Mouse (Mus musculus): ENCODE measurements at regions not wholly inside any gene's neighbourhood (a gene's known extent, or its start where the extent isn't known, plus 50 kb on each side); places are given as distances from the start of the nearest gene placed in this dataset.

DNA sequence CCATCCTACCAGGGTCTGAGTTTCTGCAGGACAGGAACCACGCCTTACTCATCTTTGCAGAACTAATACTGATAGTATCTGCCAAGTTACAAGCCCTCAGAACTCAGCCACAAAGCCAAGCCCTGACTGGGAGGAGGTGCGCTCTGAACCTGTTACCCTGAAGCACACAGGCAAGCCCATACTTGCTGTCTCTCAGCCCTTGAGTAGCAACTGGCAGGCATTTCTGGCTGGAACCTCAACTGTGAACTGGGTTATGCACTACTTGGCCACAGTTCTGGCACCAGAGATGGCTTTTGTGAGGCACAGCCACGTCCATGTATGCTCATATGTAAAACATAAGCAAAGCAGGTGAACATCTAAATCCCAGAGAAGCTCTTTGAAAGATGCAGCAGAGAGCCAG is 179.7 kb upstream of the Nfe2l3 start:
- no peak for DNase-seq

DNA sequence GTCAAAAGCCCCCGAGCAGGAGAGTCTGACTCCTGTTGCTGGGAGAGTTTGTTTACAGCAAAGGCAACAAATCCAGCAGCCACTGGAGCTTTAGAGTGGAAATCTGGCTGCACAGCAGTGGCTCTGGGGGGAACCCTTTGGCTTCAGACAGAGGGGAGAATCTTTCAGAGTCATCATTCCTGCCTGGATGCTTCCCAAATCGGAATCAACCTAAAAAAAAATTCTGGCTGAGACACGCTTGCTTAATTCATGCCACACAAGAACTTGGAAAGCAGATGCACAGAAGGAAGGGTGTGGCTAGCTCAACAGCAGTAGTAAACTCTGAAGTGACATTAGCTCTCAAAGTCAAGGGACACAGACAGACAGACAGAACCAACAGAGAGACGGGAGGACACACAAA is 175.8 kb upstream of the Nfe2l3 start:
- DNase-seq: no peak

DNA sequence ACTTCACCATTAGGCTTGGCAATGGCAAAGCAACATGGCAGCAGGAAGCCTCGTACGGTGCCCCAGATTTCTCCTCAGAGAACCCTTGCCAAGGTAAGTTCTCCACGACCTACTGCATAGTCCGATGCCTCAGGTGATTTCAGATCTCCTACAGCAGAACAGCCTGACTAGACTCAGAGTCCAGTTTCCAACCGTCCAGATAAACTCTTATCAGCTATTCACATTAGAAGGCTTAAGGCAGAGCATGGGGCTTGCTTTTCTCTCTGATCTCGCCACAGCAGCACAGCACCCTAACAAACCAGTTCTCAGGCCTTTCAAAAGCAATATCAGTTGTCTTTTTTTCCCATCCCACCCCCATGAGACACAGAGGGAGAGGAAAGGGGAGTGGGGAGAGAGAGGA is 174.9 kb upstream of the Nfe2l3 start:
- no peak for DNase-seq

DNA sequence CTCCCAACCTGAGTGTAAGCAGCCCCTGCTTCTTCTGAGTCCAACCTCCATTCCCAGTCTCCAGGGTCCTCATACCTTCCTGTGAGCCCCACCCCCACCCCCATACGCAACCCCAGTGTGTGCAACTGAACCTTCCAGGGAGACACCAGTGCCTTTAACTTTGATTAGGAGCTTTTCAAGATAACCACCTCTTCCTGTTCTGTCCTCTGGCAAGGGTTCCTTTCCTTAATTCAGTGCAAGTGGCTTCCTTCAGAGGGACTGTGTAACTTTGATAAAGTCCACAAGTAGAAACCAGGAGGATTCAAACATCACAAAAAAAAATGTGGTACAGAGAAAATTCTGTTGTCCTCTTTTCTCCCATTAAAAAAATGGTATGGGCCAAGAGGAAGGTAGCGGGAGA is 174.2 kb upstream of the Nfe2l3 start:
- DNase-seq: no peak

GRCm38 (mm10) chr6:51263595-51263994 is 168.9 kb upstream of the Nfe2l3 start:
- DNase-seq: no peak

DNA sequence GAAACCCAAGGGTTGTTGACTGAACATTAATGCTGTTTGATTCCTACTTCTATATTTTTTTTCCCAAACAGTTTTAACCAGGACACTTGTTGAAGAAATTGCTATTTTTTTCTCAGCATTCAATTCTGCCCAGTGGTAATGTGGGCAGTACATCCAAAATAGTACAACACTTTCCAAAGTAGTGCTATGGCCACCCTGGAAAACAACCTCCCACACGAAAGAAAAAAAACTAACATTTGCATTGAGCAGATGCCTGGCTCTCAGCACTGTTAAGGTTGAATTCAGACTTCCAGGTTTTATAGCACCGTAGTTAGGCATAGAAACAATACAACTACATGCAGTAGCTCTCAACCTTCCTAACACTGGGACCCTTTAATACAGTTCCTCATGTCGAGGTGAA is 167.1 kb upstream of the Nfe2l3 start:
- DNase-seq: no peak

DNA sequence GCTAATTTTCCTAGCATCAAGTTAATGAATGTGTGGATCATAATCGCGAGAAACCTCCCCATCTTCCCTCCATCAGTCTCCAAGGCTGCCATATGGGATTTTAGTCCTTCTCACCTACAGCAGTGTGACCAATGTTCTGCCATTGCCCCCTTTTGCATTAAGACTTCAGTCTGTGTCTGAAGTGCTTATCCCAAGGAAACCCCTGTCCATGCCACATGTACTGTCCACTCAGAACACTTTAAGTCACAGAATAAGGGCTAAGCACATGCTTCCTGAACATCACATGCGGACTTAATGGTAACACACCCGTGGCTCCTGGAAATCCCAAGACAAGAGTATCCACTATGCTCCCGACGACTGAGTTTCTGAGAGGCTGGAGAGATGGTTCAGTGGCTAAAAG is 165.7 kb upstream of the Nfe2l3 start:
- no peak for DNase-seq

DNA sequence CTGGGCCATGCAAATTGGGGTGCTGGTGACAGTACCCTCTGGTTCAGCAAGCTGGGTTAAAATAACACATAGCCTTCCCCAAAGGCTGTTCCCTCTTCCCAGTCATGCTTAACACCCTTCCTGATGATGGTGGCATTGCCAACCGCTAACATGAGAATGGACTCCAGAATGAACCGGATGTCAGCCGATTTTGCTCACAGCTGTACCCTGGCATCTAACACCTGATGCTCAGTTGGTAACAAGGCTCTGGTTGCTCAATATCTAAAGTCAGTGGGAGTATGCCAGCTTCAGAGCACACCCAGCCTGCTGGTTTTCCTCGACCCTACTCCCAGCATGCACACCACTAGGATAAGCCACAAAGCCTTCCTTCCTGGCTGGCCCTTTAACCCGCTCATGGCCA is 164.6 kb upstream of the Nfe2l3 start:
- no peak for DNase-seq

GRCm38 (mm10) chr6:51268931-51269330 is 163.5 kb upstream of the Nfe2l3 start:
- no peak for DNase-seq

DNA sequence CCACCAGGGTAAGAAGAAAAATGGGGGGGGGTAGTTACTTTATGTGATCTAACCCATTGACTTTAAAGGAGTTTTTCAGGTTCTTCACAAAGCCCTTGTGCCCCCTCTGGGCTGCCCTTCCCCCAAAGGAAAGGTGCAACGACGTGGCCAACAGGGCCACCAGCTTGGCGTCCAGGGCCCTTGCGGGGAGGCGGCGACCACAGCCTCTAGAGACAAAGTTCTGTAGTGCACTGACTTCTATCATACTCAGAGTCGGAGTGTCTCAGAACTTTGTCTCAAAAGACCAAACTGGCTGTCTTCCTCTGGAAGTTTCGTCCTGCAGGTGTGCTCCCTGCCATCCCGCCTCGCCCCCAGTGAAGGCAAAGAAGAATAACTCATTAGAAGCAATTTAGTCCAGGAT is 162.9 kb upstream of the Nfe2l3 start:
- DNase-seq: no peak

DNA sequence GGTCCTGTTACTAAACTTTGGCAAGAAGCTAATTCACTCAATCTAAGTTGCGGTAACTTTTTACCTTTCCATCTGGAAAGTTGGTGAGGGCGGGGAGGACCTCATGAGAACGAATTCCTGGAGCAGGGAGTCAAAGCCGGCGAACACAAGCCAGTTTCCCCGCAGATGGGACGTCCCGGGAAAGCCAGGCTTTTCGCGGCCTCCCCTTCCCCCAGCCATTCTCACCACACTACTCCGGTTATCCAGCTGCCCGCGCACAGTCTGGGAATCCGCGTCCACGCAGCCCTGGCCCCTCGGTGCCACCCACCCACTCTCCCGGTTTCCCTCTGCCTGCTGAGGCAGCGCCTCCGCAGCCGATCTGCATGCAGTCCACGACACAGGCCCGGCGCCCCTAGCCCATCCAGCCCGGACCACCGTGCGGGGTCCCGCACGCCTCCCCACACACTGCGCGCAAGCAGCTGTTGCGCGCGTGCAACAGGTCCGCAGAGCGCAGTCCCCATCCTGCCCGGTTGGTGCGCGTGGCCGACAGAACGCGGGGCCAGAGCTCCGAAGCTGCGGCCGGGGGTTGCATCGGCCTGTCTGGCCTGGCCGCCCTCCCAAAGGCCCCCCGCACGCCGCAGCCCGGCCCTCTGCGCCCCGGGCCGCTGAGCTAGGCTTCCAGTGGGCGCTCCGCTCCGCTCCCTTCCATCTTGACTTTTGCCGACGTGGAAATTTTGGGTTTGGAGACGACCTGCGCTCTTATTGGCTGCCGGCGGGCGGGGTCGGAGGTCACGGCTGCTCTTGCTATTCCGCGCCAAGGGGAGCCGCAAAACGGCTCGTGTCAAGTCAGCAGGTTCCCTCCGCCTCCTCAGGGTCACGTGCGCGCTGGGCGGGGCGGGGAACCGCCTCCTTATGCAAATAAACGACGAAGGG is 162.0 kb upstream of the Nfe2l3 start:
- DNase-seq: peak; percentile 4 to 16

GRCm38 (mm10) chr6:51271128-51271480 is 161.4 kb upstream of the Nfe2l3 start:
- no peak for DNase-seq

DNA sequence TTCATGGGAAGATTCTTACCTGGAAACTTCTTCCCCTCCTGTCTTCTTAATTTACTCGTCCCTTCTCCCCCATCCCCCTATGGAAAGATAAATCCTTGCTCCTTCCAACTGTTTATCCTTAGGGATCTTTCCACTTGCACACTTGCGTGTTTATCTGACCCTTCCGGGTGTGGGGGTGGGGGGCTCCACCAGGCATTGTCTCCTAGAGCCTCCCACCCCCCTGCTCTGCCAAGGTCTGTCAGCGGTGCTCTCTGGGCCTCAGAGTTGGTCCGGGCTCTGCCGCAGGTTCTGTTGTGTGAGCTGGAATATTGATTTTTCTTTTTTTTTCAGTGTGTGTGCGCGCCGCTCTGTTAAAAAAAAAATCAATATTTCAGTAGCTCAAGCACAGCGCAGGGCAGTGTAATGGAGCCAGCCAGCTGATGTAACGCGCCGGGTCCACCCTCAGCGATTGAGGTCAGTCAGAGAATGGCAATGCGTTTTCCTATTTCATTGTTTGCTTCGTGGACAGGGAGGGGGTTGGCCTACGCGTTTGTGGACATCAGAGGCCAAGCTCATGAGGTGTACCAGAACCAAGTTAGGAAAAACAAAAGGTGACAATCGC is 160.2 kb upstream of the Nfe2l3 start:
- no peak for DNase-seq

DNA sequence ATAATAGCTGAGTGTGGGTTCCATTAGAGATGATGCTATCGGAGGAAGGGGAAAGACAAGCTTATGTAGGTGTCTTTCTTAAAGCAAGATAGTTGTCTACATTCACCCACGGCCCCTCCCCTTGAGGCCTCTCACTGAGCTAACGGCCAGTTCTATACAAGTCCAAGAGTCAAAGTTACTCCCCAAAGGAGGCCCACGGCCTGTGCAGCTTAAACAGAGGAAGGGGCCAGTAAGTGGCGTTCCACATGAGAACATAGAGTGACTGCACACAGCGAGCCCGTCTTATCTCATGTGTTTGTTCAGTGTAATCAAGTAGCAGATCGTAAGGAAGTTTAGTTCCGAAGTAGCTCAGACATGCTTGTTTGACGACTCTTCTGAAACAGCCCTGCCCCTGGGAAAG is 153.0 kb upstream of the Nfe2l3 start:
- DNase-seq: no peak

DNA sequence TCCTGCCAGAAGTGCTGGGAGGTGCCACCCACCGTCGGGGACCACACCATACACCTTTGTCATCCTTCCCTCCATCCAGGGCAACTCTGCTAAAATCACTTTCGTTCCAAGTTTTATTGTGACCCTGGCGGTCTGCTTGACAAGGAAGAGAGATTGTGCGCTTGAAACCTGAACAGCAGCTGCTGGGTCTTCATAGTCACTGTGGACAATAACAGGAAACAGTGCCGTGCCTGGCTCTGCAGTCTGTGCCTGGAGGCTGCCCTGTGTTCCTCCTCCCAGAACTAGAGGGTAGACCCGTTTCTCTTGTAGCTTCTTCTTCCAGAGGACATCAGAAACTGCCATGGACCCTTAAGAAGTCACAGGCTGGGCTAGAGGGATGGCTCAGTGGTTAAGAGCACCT is 152.2 kb upstream of the Nfe2l3 start:
- no peak for DNase-seq

DNA sequence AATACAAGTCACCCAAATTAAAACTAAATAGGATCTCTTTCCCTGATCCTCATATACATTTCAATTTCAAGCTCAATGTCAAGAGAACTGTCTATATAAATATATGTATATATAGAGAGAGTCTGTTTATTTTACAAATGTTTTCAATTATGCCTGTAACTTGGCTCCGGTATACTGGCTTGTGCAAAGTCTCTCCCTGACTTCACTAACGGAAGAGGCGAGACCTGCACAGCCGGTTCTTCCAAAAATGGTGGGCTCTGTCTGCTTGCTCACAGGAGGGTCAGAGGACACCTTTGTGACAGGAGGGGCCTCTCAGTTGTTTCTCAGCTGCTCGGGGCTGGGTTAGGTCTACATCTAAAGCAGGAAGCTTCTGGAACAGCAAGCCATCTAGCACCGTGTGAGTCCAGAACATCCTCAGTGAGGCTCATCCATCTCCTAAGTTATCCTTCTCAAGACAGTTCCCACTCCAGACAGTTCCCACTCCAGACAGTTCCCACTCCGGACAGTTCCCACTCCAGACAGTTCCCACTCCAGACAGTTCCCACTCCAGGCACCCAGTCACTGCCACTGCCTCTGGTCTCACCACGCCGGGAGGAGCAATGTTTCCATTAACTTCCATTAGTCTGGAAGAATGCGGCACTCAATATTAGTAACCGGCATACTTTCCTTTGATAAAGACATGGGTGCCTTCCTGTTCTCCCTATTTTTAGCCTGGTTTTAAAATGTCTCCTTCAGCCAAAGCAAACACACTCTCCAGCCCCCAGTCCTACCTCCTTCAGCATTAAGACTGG is 148.4 kb upstream of the Nfe2l3 start:
- no peak for DNase-seq

DNA sequence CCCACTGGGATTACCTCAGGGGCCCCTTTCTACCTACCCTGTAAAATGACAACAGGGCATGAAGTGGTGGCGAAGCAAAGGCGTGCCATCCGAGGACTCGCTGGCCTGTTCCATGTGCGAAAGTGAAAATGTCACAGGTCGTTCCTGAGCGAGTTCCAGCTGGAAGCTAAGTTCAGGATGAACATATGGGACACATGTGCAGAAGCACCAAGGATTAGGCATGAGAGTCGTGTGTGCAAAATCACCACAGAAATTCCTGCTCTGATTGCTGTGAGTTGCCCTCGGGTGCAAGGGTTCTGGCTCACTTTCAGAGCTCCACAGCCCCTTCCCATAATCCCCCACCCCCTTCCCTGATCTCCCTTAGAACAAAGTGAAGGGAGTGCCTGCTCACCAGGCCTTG is 147.6 kb upstream of the Nfe2l3 start:
- DNase-seq: no peak

DNA sequence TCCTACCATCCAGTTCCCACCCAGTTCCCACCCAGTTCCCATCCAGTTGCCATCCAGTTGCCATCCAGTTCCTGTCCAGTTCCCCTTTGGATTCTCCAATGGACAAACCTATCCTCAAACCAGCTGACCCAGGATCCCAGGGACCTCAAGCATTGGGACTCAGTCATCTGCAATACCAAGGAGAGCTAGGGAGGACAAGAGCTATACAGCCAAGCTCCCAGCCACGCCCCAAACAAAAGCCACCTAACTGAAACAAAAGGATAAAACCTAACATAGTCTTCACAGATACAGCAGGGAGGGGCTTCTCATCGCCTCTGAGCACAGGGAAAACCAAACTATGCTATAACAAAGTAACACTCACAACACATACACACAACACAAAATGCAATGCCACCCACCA is 145.6 kb upstream of the Nfe2l3 start:
- DNase-seq: no peak

GRCm38 (mm10) chr6:51287383-51287782 is 145.1 kb upstream of the Nfe2l3 start:
- DNase-seq: no peak

DNA sequence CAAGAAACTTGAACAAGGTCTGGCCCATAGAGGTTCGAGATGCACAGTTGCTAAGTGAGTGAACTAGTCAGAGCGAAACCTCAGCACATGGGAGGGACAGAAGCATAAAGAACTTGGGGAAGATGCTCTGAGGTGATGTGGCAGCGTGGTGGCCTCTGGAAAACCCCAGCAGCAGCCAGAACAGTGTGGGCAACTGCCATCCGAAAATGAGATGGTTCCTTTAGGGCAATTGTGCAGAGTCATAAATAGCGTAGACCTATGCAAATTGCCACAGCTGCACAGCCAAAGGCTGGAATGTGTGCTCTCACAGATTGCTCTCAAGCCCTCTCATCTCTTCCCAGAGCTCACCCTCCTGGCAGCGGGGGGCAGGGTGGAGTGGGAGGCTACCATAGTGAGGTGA is 144.7 kb upstream of the Nfe2l3 start:
- DNase-seq: no peak

GRCm38 (mm10) chr6:51288306-51289066 is 144.0 kb upstream of the Nfe2l3 start:
- no peak for DNase-seq

GRCm38 (mm10) chr6:51289067-51289725 is 143.3 kb upstream of the Nfe2l3 start:
- no peak for DNase-seq

Measured in cerebellum, postnatal 36 days (tissue).